Mouse (Mus musculus) midbrain, embryonic 14.5 days (tissue): ENCODE data around the gene Olfr1396. TPM values are rescaled to one million over a fixed set of nuclear protein-coding genes. Genes with fewer than 3 reads are reported as not detected.

Source experiments
- ATAC-seq: fragments of 200-750 bp; cut with Nextera tagmentation; 2 replicates; pipeline ENCODE4 v1.8.0; 2017; ENCODE audit warnings: moderate number of reproducible peaks, moderate library complexity; ENCODE audit not compliant: low FRiP score, low TSS enrichment
- DNase-seq: peaks from one replicate; pipeline ENCODE4 v3.0.0-alpha.2; 2015
- H3K27ac ChIP-seq: fragments of 300-500 bp; sonication (generic); replicated peaks from 2 replicates; pipeline ENCODE4 v1.5.1; 2014; ENCODE audit warnings: mild to moderate bottlenecking, low read depth, low read length, moderate library complexity
- H3K27me3 ChIP-seq: fragments of 300-500 bp; sonication (generic); 2 replicates; pipeline ENCODE4 v1.6.1; 2014; ENCODE audit warnings: low read length, control low read depth, mixed read lengths; ENCODE audit not compliant: control insufficient read depth, insufficient read depth
- H3K36me3 ChIP-seq: fragments of 300-500 bp; sonication (generic); 2 replicates; pipeline ENCODE4 v1.6.1; 2014; ENCODE audit warnings: low read length, control low read depth; ENCODE audit not compliant: control insufficient read depth, insufficient read depth
- H3K4me1 ChIP-seq: fragments of 300-500 bp; sonication (generic); 2 replicates; pipeline ENCODE4 v1.6.1; 2014; ENCODE audit warnings: mild to moderate bottlenecking, antibody characterized with exemption, low read length, control low read depth; ENCODE audit not compliant: control insufficient read depth, insufficient read depth
- H3K4me2 ChIP-seq: fragments of 300-500 bp; sonication (generic); 2 replicates; pipeline ENCODE4 v1.6.1; 2014; ENCODE audit warnings: mild to moderate bottlenecking, low read length, moderate library complexity
- H3K4me3 ChIP-seq: fragments of 300-500 bp; sonication (generic); replicated peaks from 2 replicates; pipeline ENCODE4 v1.5.1; 2014; ENCODE audit warnings: low read depth, low read length
- H3K9ac ChIP-seq: fragments of 300-500 bp; sonication (generic); replicated peaks from 2 replicates; pipeline ENCODE4 v1.6.1; 2014; ENCODE audit warnings: mild to moderate bottlenecking, low read length, moderate library complexity
- H3K9me3 ChIP-seq: fragments of 300-500 bp; sonication (generic); 2 replicates; pipeline ENCODE4 v1.6.1; 2016; ENCODE audit warnings: low read length, control low read depth, mixed read lengths; ENCODE audit not compliant: control insufficient read depth
- WGBS: fragments of 180-500 bp; shearing (Covaris S2); extraction: QIAGEN DNeasy Blood & Tissue Kit; methylation state at CpG from one replicate; pipeline ENCODE4 v1.1.7; 2014; 5-methylcytosine and 5-hydroxymethylcytosine counted together
- polyA plus RNA-seq: library from polyadenylated mRNA; unstranded; fragments of >200 nt; fragmentation: Nextera tagmentation; extraction: Ambion mirVana; gene quantifications from 2 replicates; pipeline ENCODE4 v1.2.1, GENCODE M21; 2014

Gene Olfr1396
- polyA plus RNA-seq, 1 experiment from 2014 or later, result not detected

GRCm38 (mm10) chr11:49086858-49087361 is 27.8 kb downstream of the Olfr1396 start:
- no peak overlapping the region for H3K4me2 ChIP-seq
- H3K36me3 ChIP-seq, result no peaks in the 10 kb centered on the region
- no peak overlapping the region for H3K9ac ChIP-seq
- H3K27ac ChIP-seq, result no peak overlapping the region
- H3K27me3 ChIP-seq, result no peaks in the 10 kb centered on the region
- WGBS, result 89% methylated on average over 6 of the region's 6 CpGs
- DNase-seq (no peak), ATAC-seq (no peak)
- H3K9me3 ChIP-seq, result no peaks in the 10 kb centered on the region
- no peak overlapping the region for H3K4me3 ChIP-seq
- no peaks in the 10 kb centered on the region for H3K4me1 ChIP-seq

DNA sequence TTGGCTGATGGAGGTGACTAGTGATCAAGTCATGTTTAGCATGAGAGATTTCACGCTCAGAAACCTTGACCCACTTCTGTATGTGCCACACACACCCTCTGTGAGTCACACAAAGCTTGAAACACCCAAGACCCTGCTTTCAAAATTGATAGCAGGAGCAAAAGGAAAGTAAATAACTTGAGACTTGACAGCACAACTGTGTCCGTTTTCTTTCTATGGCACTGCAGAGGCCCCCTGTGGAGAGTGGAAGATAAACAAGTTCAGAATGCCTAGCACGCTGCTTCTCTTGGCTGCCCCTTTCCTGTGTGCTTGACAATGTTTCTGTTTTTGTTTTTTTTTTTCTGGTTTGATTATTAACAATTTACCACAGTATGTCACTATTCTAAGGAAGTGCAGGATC is 29.8 kb downstream of the Olfr1396 start:
- H3K4me2 ChIP-seq, result no peak overlapping the region
- H3K27me3 ChIP-seq, result no peaks in the 10 kb centered on the region
- H3K9ac ChIP-seq, result no peak overlapping the region
- no peak overlapping the region for H3K4me3 ChIP-seq
- no peaks in the 10 kb centered on the region for H3K4me1 ChIP-seq
- WGBS, result 54% methylated on average over 3 of the region's 3 CpGs
- H3K36me3 ChIP-seq, result no peaks in the 10 kb centered on the region
- H3K9me3 ChIP-seq, result no peaks in the 10 kb centered on the region
- peak; percentile 8 for DNase-seq
- H3K27ac ChIP-seq, result no peak overlapping the region
- ATAC-seq, result no peak

DNA sequence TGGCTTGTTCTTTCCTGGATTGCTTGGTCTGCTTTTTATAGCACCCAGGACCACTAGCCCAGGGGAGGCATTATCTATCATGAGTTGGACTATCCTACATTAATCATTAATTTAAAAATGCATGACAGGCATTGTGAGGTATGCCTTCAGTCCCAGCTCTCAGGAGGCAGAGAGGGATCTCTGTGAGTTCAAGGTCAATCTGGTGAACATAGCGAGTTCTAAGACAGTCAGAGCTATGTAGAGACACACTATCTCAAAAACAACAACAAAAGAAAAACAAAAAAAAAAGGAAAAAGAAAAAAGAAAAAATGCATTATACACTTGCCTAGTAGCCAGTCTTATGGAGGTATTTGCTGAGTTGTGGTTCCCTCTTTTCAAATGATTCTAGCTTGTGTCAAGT is 30.3 kb downstream of the Olfr1396 start:
- DNase-seq (no peak), ATAC-seq (no peak)
- Histone ChIP-seq H3K27me3 (no peaks in the 10 kb centered on the region), H3K4me1 (no peaks in the 10 kb centered on the region), H3K27ac (no peak overlapping the region), H3K4me2 (no peak overlapping the region), H3K36me3 (no peaks in the 10 kb centered on the region), H3K9me3 (no peaks in the 10 kb centered on the region), H3K4me3 (no peak overlapping the region), H3K9ac (no peak overlapping the region)
- WGBS, result 89% methylated on average over 1 of the region's 1 CpGs

DNA sequence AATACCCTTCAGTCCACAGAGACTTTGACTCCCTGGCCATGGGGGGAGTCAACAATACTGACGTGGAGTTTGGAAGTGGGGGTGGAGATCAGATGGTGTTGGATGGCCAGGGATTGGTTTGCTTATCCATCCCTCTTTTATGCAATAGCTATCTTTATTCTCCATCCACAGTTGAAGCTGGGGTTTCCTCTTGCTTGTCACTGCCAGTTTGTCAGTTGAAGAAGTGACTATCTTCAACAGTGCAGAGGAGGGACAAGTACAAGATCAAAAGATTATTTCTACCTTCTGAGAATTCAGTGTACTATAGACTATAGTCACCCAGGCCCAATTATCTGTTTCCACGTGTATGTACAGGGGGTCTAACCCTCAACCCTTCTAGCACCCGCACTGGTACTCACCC is 30.9 kb downstream of the Olfr1396 start:
- Histone ChIP-seq H3K4me2 (no peak overlapping the region), H3K36me3 (no peaks in the 10 kb centered on the region), H3K4me3 (no peak overlapping the region), H3K9me3 (no peaks in the 10 kb centered on the region), H3K4me1 (no peaks in the 10 kb centered on the region), H3K9ac (no peak overlapping the region), H3K27ac (no peak overlapping the region), H3K27me3 (no peaks in the 10 kb centered on the region)
- DNase-seq (no peak), ATAC-seq (no peak)
- WGBS, result 83% methylated on average over 3 of the region's 3 CpGs

GRCm38 (mm10) chr11:49083146-49083545 is 31.5 kb downstream of the Olfr1396 start:
- H3K9ac ChIP-seq, result no peak overlapping the region
- H3K4me2 ChIP-seq, result no peak overlapping the region
- H3K36me3 ChIP-seq, result no peaks in the 10 kb centered on the region
- H3K4me1 ChIP-seq, result no peaks in the 10 kb centered on the region
- no peak overlapping the region for H3K27ac ChIP-seq
- ATAC-seq, result no peak
- no peak overlapping the region for H3K4me3 ChIP-seq
- whole genome bisulfite sequencing, result 90% methylated on average over 1 of the region's 1 CpGs
- DNase-seq, result no peak
- H3K27me3 ChIP-seq, result no peaks in the 10 kb centered on the region
- H3K9me3 ChIP-seq, result no peaks in the 10 kb centered on the region

DNA sequence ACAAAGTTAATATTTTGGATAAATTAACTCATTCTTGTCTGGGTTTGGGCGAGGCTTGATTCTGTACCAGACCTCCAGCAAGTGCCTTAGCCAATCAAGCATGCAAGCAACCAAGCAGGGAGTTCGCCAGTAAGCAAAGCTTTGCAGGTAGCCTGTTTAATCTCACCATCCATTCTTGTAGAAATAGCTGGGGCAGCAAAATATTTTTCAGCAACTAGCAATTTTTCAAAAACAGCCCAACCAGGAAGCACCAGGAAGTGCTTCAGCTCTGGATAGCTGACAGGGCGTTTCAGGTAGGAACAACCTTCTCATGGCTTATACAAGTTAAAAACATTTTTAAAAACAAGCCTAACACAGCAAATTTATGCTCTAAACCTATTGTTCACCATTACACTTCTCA is 32.8 kb downstream of the Olfr1396 start:
- H3K9me3 ChIP-seq, result no peaks in the 10 kb centered on the region
- 78% methylated on average over 3 of the region's 3 CpGs for WGBS
- no peak for ATAC-seq
- no peaks in the 10 kb centered on the region for H3K36me3 ChIP-seq
- no peak overlapping the region for H3K9ac ChIP-seq
- no peak overlapping the region for H3K4me3 ChIP-seq
- H3K27ac ChIP-seq, result no peak overlapping the region
- H3K27me3 ChIP-seq, result no peaks in the 10 kb centered on the region
- no peak for DNase-seq
- no peaks in the 10 kb centered on the region for H3K4me1 ChIP-seq
- H3K4me2 ChIP-seq, result no peak overlapping the region

GRCm38 (mm10) chr11:49081356-49081755 is 33.3 kb downstream of the Olfr1396 start:
- Histone ChIP-seq H3K4me3 (no peak overlapping the region), H3K27ac (no peak overlapping the region), H3K9ac (no peak overlapping the region), H3K36me3 (no peaks in the 10 kb centered on the region), H3K9me3 (no peaks in the 10 kb centered on the region), H3K4me1 (no peaks in the 10 kb centered on the region), H3K27me3 (no peaks in the 10 kb centered on the region), H3K4me2 (no peak overlapping the region)
- DNase-seq, result no peak
- ATAC-seq, result no peak
- WGBS, result 87% methylated on average over 4 of the region's 4 CpGs

GRCm38 (mm10) chr11:49080636-49081035 is 34.0 kb downstream of the Olfr1396 start:
- DNase-seq (no peak), ATAC-seq (no peak)
- WGBS, result 79% methylated on average over 1 of the region's 1 CpGs
- Histone ChIP-seq H3K27ac (no peak overlapping the region), H3K4me2 (no peak overlapping the region), H3K9ac (no peak overlapping the region), H3K4me1 (no peaks in the 10 kb centered on the region), H3K36me3 (no peaks in the 10 kb centered on the region), H3K9me3 (no peaks in the 10 kb centered on the region), H3K27me3 (no peaks in the 10 kb centered on the region), H3K4me3 (no peak overlapping the region)

DNA sequence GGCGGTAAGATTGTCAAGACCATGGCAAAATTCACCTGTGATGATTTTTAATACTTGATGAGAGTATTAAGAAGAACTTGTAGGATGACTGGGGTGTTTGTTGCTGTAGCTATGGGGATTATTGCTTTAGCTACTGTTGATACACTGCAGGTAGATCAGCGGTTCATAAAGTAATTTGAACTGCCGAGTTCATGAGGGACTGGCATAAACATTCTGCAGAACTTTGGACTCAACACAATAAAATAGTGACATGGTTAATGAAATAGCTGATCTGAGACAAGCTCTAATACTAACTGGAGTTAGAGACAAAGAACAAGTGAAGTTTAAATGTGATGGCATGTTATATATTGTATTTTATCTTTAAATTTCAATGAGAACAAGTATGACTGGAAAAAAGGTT is 36.0 kb downstream of the Olfr1396 start:
- Histone ChIP-seq H3K9ac (no peak overlapping the region), H3K4me2 (no peak overlapping the region), H3K4me3 (no peak overlapping the region), H3K9me3 (no peaks in the 10 kb centered on the region), H3K36me3 (no peaks in the 10 kb centered on the region), H3K4me1 (no peaks in the 10 kb centered on the region), H3K27ac (no peak overlapping the region), H3K27me3 (no peaks in the 10 kb centered on the region)
- no peak for DNase-seq
- no peak for ATAC-seq
- 93% methylated on average over 3 of the region's 3 CpGs for WGBS
